Mouse (Mus musculus): ENCODE data around the gene Gm26741. TPM values are rescaled to one million over a fixed set of nuclear protein-coding genes. Genes with fewer than 3 reads are reported as not detected.

Gene Gm26741
- total RNA-seq, 2 experiments from 2014 or later, result not detected

DNA sequence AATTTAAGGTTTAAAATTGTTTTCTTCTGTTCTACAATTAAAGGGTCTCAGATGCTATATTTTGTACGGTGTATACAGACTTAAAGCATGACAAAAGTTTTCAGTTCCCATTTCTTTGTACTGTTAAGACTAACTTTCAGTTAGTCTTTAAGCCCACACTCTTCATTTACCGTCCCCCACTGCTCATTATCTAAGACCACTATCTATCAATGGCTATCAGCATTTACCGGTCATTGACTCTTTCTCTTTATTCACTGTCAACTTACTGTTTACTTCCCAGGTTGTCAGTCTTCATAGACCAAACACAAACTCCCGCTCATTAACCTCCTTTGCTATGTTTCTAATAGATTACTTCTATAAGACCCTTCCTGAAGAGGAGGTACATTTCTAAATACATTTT is 28.6 kb downstream of the Gm26741 start:
- ATAC-seq (replicated peaks; ENCODE audit: low FRiP score, low TSS enrichment, poor library complexity, severe bottlenecking), result no peak

DNA sequence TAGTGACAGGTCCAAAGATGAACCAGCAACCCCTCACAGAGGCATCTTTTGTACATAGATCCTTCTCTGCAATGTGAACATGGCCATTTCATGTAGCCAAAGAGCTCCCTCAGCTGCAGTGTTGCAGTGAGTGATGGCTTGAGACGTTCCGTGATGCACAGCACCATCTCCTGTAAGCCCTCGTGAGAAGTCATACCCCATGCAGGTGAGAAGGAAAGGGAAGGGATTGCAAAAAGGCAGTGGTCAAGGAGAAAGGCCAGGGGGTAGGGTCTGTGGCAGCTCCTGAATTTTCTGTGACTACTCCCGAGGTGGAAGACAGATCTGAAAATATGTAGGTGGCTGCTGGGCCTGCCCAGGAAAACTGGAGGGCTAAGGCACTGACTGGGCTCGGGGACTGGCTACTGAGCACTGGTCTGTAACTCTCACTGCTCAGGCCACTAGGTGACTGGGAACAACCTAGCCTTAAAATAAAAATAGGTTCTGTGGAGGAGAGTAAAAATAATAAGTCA is 30.4 kb downstream of the Gm26741 start, which contains the start of gene Nepn:
Gene Nepn (plus strand): TSS at position 51 of the 509 bp plus-strand sequence.
- ATAC-seq (replicated peaks; ENCODE audit: low FRiP score, low TSS enrichment, poor library complexity, severe bottlenecking), result no peak

DNA sequence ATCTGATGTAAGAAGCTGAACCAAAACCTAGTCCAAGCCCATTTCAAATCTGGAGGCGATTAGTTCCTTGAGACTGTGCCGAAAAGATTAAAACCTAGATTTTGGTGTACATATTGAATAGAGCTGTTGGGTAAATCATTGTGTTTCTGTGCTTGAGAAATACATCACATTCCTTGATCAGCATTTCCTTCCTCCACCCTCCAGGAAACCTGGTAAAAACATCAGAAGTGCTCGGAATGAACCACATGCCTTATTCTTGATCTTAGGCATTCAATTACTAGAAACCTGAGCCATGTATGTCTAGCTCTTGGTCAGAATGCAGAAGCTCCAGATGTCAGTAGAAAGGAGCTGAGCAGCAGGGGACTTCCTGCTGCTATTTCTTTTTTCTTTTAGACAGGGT is 30.9 kb downstream of the Gm26741 start:
- no peak for ATAC-seq (replicated peaks; ENCODE audit: low FRiP score, low TSS enrichment, poor library complexity, severe bottlenecking)

DNA sequence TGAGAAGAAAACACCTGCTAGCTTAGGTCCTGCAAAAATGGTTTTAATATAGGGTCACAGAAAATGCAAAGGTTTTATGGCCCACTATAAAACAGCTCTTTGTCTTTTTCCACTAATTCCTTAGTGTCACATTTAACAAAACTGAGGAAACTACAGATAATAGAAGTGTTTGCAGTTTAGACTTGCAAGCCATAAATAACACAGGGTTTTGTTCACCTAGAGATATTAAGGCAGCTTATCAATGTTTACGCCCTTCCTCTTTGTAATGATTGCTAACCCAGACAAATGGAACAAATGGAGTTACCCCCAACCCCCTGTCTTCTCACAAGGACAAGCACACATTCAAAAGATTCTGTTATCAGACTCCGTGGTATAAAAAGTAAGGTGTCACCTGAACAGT is 32.6 kb downstream of the Gm26741 start:
- no peak for ATAC-seq (replicated peaks; ENCODE audit: low FRiP score, low TSS enrichment, poor library complexity, severe bottlenecking)

DNA sequence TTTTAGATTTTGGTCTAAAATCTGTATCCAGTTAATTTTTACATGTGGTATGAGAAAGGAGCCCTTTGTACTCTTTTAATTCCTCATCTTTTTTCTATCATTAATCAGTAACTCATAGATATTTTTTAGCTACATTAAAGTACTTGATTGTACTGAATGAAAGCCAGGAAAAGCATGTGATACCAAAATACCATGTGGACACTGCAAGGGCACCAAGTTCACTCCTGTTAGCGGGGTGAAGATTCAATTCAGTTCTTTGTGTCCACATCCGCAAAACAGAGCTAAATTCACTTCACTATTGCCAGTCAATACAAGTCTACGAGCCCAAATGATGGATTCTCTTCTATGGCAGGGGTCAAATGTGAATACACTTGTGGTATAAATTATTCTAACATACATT is 38.1 kb downstream of the Gm26741 start:
- ATAC-seq (replicated peaks; ENCODE audit: low FRiP score, low TSS enrichment, poor library complexity, severe bottlenecking), result no peak

DNA sequence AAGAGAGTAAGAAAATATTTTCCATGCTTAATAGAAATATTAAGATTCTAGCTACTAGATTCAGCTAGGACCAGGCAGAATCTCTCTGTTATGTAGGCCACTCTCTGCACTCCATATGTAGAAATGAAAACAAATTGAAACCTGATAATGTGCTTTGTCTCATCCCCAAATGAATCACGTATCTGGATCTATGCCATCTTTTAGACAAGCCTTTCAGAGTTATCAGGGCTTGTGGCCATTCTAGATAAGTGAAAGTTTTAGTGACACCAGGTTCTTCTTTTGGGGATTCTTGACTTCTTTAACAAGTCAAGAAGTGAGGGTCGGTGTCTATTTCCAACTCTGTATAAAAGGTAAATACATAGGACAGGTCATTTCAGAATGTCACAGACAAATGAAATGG is 40.1 kb downstream of the Gm26741 start:
- no peak for ATAC-seq (replicated peaks; ENCODE audit: low FRiP score, low TSS enrichment, poor library complexity, severe bottlenecking)

DNA sequence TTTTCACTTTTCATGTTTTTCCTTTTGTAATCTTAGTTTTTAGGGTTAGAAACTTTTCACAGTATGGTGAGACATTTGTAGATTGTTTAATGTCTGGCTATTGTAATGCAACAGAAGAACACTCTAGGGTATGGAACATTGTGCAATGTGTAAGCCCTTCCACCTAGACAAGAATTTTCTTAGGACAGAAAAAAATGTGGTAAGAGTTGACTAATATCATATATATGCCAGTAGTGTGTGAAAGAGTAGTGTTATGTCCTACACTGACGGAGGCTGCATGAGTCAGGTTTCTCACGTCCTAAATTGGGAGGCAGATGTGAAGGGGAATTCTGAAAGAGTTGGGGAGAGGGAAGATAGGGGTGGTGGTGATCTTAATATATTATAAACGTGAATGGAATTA is 41.2 kb downstream of the Gm26741 start:
- no peak for ATAC-seq (replicated peaks; ENCODE audit: low FRiP score, low TSS enrichment, poor library complexity, severe bottlenecking)

DNA sequence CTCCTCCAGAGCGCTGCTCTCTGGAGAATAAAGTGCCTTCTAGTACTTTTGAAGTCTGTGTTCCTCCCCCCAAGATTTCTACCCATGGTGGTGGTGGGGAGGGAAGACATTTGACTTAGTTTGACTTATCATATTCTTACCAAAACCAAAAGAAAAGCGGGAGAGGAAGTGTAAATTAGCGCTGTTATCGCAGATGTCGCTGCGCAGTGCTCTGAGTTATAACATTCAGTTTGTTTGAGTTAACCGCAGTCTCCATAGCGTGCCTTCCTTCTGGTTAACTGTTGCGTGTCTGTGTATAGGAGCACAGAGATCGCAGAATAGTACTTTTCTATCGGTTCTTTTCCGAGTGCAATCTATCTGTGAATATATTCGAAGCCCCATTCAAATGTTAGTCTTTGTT is 46.6 kb downstream of the Gm26741 start:
- no peak for ATAC-seq (replicated peaks; ENCODE audit: low FRiP score, low TSS enrichment, poor library complexity, severe bottlenecking)

DNA sequence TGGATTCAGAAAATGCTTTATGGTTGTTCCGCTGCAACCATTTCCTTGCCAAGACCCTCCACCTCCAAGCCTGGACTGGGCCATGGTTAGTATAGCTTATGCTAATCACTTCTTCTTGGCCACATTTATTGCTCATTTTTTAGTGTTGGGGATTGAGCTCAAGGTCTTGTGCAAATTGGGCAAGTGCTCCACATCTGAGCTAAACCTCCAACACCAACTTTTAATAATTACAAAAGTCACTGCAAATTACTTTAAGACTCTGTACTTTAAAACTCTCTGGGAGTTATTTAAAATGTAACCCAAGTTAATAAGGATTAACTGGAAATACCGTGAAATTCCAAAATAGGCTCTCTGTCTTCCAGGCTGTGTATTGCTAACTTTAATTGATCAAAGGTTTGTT is 49.0 kb downstream of the Gm26741 start:
- no peak for ATAC-seq (replicated peaks; ENCODE audit: low FRiP score, low TSS enrichment, poor library complexity, severe bottlenecking)

Other genes with a start within 250 kb of the Gm26741 start
- not detected in 2 replicates for gene Ros1, start 163.5 kb upstream of the Gm26741 start, total RNA-seq (2014; fragmentation: Nextera tagmentation)
- not detected in 2 replicates for gene Ros1, start 163.5 kb upstream of the Gm26741 start, total RNA-seq (2017)
- not detected in 2 replicates for gene Dcbld1, start 125.1 kb upstream of the Gm26741 start, total RNA-seq (2014; fragmentation: Nextera tagmentation)
- gene Dcbld1, start 125.1 kb upstream of the Gm26741 start, total RNA-seq (2017), result not detected in 2 replicates
- 12.4 and 18.5 TPM in 2 replicates for gene Gopc, start 23.4 kb downstream of the Gm26741 start, total RNA-seq (2014; fragmentation: Nextera tagmentation)
- 12.6 and 19.5 TPM in 2 replicates for gene Gopc, start 23.4 kb downstream of the Gm26741 start, total RNA-seq (2017)
- not detected in 2 replicates for gene Nepn, start 30.2 kb downstream of the Gm26741 start, total RNA-seq (2014; fragmentation: Nextera tagmentation)
- gene Nepn, start 30.2 kb downstream of the Gm26741 start, total RNA-seq (2017), result not detected in 2 replicates
- gene Nus1, start 58.8 kb downstream of the Gm26741 start, total RNA-seq (2014; fragmentation: Nextera tagmentation), result 23.7 and 28.4 TPM in 2 replicates
- 30.1 and 33.2 TPM in 2 replicates for gene Nus1, start 58.8 kb downstream of the Gm26741 start, total RNA-seq (2017)

Data from megakaryocyte-erythroid progenitor cell, adult 5-6 weeks (primary cell).